Mouse (Mus musculus) left cerebral cortex, postnatal 4 days (tissue): ENCODE results near the gene B4galnt3. TPM values are rescaled to one million over a fixed set of nuclear protein-coding genes. Genes with fewer than 3 reads are reported as not detected.

Experiments
- DNase-seq: peaks from one replicate; pipeline ENCODE4 v3.0.0-alpha.2; 2022
- intact Hi-C: fragments of 180-260 bp; cut with DNase I; formaldehyde crosslinking; loops from one replicate; pipeline ENCODE4 v1.15.1; 2025
- total RNA-seq, 2 experiments: library from RNA; stranded (reverse); gene quantifications; 2 replicates each; pipeline ENCODE4 v1.2.3; 2021

The B4galnt3 gene
- total RNA-seq, 2 experiments from 2014 or later: 0.46 to 0.60 TPM

DNA sequence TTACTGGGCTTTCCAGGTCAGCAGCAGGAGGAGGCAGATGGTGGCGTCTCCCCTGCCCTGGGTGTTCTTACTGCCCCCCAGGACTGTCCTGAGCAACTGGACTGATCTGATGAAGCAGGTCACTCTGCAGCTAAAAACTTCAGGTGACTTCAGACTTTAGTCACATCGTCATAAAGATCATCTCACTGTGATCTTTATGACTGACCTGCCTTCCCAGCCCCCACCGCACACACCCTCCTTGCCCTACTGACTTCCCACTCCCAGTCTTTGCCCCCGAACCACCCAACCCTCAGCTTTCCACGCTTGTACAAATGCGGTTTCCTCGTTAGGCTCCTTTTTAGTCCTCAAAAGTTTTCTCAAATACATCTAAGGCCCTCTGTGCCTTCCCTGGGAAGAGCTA is 67.3 kb downstream of the B4galnt3 start:
- intact Hi-C loops: no loop called here
- no peak for DNase-seq

DNA sequence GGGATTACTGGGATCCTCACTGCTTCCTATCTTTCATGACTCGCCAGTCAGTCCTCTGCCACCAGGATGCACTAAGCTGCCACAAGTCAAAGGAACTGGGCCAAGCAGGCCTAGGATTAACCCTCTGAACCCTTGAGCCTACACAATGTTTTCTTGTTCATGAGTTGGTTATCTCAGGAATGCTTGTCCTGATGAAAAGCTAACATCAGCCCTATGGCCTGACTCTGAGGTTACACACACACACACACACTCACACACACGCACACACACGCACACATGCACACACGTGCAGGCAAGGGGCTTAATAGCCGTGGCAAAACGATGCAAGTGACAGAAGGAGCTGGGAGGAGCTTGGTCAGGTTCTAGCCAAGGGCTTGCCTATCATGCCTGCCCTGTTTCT is 69.0 kb downstream of the B4galnt3 start:
- intact Hi-C loops: no loop called here

DNA sequence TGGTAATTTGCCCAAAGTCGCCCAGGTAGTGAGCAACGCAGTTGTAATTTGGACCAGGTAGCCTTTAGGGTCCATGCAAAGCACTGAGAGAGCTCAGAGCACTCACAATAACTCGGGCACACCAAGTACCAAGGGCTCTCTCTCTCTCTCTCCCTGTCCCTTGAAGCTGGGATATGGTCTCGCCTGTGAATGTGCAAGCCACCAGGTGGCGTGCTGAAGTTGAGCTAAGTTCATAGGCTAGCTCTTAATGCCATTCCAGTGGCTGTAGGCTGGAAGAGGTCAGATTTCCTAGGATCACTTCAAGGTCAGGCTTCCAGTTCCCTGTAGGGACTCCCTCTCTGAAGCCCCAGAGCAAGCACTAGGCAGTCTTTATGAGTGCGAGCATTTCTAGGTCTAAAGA is 71.7 kb downstream of the B4galnt3 start:
- peak; percentile 57 for DNase-seq
- intact Hi-C loops: no loop called here

More for the DNA sequence above, 69.0 kb downstream of the B4galnt3 start:
- no peak for DNase-seq

- intact Hi-C loops: no loop called here
- no peak for DNase-seq
Measured at GRCm38 (mm10) chr6:120219281-120219680, 75.1 kb downstream of the B4galnt3 start.

- intact Hi-C loops: no loop called here
Measured at GRCm38 (mm10) chr6:120216702-120217101, 77.7 kb downstream of the B4galnt3 start.

DNA sequence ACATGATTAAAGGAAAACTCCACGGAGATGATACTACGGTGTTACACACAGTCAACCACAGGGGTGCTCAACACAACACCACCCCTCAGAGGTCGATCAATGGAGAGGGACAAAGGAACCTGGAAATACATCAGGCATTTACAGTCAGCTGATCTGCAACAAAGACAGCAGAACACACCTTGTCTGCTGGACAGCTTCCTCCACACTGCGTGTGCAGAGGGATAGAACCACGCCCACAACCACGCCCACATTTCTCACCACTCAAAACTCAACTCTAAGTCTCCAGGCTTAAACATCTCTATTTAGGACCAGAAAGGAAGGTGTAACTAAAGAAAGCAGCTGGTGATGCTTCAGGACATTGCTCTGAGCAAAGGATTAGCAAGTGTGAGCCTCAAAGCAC is 82.8 kb downstream of the B4galnt3 start:
- intact Hi-C loops: no loop called here
- DNase-seq: no peak

More at GRCm38 (mm10) chr6:120216702-120217101, 77.7 kb downstream of the B4galnt3 start:
- DNase-seq: no peak

DNA sequence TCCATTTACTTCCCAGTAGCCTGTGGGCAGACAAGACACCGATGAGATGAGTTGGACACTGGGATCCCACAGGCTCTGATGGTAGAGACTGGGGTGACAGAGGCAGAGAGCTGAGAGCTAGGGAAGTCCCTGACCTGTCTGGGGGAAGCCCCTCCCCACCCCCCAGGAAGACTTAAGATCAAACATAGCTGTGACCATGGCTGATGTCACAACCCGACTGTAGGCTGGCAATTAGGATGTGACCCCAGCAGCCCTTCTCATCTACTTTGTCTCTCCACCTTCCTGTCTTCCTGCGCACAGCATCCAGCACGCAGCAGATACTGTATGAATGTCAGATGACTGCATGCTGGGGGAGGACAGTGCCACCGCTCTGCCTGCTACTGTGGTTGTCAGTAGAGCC is 87.8 kb downstream of the B4galnt3 start:
- intact Hi-C loops: no loop called here
- DNase-seq: no peak

GRCm38 (mm10) chr6:120202406-120202805 is 92.0 kb downstream of the B4galnt3 start:
- intact Hi-C loops: no loop called here
- DNase-seq: peak; percentile 27

GRCm38 (mm10) chr6:120201956-120202355 is 92.4 kb downstream of the B4galnt3 start:
- no peak for DNase-seq

GRCm38 (mm10) chr6:120199638-120200394 is 94.5 kb downstream of the B4galnt3 start:
- intact Hi-C loops: loop anchor here (2.0 to 10.0 kb wide), 3 partner anchors 155 to 715 kb away; no protein-coding TSS in a partner anchor
- DNase-seq: no peak

More at GRCm38 (mm10) chr6:120201956-120202355, 92.4 kb downstream of the B4galnt3 start:
- intact Hi-C loops: no loop called here

DNA sequence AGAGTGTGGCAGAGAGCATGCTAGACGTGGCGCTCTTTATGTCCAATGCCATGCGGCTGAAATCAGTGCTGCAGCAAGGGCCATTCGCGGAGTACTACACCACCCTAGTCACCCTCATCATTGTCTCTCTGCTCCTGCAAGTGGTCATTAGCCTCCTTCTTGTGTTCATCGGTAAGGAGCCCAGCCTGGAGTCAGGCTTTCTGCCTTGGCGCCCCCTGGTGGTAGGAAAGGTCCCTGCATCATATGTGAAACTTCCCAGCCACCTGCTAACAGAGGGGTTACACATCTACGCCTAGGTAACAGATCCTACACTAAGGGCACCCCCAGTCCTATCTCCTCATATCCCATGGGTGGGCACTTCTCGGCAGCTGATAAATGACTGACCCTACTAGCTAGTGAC is 96.4 kb downstream of the B4galnt3 start:
- DNase-seq: peak; percentile 73
- intact Hi-C loops: loop anchor here (2.0 to 10.0 kb wide), 3 partner anchors 153 to 713 kb away; no protein-coding TSS in a partner anchor

GRCm38 (mm10) chr6:120196837-120197236 is 97.5 kb downstream of the B4galnt3 start:
- intact Hi-C loops: loop anchor here (10.0 kb wide), 2 partner anchors 152 to 712 kb away; no protein-coding TSS in a partner anchor
- DNase-seq: peak; percentile 26

- intact Hi-C loops: loop anchor here (10.0 kb wide), 2 partner anchors 150 to 710 kb away; no protein-coding TSS in a partner anchor
Measured at GRCm38 (mm10) chr6:120194963-120195362, 99.4 kb downstream of the B4galnt3 start.

DNA sequence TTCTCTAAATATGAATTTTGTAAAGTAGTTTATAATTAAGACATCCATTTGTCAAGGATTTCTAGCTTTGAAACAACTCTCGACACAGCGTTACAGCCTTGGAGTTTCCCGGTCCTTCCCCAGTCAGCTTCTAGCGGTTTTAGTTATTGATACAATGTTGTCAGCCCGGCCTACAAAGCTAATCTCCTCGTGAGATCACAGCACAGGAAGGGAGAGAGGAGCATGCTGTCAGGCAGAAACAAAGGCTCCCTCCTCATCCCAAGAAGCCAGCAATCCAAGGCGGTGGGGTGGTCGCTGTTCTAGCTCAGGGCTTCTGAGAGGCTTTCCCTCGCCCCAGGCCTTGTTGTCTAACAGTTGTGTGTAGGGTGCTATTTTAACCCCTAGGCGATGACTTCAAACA is 100.1 kb downstream of the B4galnt3 start:
- intact Hi-C loops: loop anchor here (10.0 kb wide), 2 partner anchors 150 to 710 kb away; no protein-coding TSS in a partner anchor
- no peak for DNase-seq

More at GRCm38 (mm10) chr6:120194963-120195362, 99.4 kb downstream of the B4galnt3 start:
- peak; percentile 50 for DNase-seq

DNA sequence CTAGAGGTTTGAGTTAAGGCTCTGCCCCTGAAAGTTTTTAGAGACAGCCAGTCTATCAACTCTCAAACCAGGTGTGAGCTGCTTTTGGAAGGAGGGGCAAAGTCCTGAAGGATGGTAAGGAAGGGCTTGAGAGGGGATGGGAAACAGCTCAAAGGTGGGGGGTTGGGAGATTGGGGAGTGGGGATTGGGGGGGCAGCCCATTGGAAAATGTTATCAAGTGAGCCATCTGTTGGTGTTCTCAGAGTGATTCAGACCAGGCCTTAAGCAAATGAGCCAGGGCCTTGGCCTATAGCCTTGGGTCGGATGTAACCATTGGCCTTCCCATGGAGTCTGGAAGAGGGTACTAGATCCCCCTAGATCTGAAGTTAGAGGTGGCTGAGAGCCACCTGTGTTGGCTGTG is 100.6 kb downstream of the B4galnt3 start:
- intact Hi-C loops: loop anchor here (10.0 kb wide), 2 partner anchors 149 to 709 kb away; no protein-coding TSS in a partner anchor
- DNase-seq: no peak

- peak; percentile 81 for DNase-seq
Measured at GRCm38 (mm10) chr6:120193174-120193573, 101.2 kb downstream of the B4galnt3 start.

DNA sequence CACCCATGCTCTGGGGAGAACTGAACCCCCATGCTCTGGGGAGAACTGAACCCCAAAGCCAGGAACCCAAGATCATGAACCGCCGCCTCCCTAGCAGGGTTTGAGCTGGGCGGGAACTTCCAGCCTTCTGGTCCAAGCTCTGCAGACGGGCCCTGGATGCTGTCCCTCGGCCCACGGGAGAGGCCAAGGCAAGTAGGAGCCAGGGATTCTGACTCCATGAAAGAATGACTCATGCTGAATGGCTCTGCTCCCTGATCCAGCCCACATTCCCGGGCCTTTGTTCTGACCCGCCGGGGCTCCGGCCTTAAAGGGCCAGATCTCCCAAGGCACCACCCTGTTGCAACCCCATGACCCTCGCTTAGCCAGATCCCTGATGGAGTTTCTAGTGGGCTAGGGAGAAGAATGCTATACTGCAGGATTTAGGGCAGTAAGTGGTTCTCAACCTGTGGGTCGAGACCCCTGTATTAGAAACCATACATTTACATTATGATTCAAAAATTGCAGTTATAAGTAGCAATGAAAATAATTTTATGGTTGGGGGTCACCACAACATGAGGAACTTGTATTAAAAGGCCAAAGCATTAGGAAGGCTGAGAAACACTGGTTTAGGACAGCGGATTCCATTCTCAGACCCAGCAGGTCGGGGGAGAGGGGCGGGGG is 102.0 kb downstream of the B4galnt3 start:
- peak; percentile 32 for DNase-seq
- intact Hi-C loops: loop anchor here (10.0 kb wide), 2 partner anchors 148 to 708 kb away; no protein-coding TSS in a partner anchor

More at GRCm38 (mm10) chr6:120193174-120193573, 101.2 kb downstream of the B4galnt3 start:
- intact Hi-C loops: loop anchor here (10.0 kb wide), 2 partner anchors 148 to 708 kb away; no protein-coding TSS in a partner anchor

DNA sequence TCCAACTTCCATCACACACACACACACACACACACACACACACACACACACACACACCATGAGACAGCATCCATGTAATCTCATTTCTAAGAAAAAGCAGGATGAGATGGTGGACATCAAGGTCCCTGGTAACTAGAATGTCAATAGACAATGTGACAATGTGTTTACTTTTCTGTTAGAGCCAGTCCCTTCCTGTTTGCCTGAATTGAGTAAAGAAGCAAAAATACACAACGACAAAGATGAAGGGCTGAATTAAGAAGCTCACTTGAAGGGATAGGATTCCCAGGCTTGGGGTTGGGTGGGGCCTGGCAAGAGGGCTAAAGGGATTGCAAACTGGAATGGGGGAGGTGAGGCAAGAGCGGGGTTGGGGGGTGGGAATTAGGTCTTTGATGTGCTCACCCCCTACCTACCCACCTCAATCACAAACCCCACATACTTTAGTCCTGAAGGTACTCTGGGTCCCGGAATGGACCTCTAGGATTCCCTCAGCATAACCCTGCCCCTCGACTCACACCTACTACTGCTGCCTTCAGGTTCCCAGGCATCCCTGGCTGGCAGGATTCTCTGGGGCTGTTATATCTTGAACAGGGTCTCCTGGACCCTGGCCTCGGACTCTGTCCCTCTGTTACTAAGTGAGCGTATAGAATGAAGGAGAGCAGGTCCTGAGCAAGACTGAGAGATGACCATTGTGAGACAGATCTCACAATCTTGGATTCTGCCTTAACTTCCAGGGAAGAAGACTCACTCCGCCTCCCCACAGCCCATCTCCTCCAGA is 102.8 kb downstream of the B4galnt3 start:
- intact Hi-C loops: loop anchor here (10.0 kb wide), 2 partner anchors 147 to 707 kb away; no protein-coding TSS in a partner anchor

DNA sequence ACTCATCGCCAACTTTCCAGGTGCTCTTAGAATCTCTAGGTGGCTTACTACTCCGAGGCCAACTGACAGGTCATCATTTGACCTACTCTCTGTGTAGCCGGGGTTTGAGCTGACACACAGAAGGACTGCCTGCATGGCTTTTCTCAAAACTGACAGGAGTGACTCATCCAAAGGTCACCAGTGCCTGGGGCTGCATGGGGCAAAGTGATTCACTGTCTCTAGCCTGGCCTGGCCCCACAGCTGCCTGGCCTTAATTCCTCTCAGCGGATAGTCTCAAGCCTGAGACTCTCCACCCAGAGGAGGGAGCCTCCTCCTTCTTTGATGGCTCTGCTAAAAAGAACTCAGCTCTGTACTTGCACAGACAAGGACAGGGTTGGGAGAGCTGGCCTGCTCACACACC is 103.4 kb downstream of the B4galnt3 start:
- intact Hi-C loops: loop anchor here (10.0 kb wide), 2 partner anchors 146 to 706 kb away; no protein-coding TSS in a partner anchor
- no peak for DNase-seq

More for the DNA sequence above, 102.8 kb downstream of the B4galnt3 start:
- no peak for DNase-seq

DNA sequence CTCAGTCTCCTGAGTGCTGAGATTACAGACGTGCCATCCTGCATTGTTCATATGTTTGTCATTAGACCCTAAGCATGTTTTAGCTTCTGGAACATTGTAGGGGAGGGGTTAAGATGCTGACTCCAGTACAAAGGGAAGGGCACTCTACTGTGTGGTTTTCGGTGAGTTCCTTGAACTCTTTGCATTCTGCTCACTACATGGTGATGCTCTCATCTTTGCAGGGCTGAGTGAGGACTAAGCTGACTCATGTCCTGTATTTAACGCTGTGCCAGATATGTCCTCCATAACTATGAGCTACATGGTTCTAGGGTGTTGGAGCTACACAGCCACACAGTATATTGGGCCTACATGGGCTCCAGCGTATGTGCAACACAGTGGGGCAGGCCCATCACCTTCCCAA is 104.0 kb downstream of the B4galnt3 start:
- DNase-seq: no peak
- intact Hi-C loops: loop anchor here (10.0 kb wide), 2 partner anchors 146 to 706 kb away; no protein-coding TSS in a partner anchor
